In the genomic region with DNA sequence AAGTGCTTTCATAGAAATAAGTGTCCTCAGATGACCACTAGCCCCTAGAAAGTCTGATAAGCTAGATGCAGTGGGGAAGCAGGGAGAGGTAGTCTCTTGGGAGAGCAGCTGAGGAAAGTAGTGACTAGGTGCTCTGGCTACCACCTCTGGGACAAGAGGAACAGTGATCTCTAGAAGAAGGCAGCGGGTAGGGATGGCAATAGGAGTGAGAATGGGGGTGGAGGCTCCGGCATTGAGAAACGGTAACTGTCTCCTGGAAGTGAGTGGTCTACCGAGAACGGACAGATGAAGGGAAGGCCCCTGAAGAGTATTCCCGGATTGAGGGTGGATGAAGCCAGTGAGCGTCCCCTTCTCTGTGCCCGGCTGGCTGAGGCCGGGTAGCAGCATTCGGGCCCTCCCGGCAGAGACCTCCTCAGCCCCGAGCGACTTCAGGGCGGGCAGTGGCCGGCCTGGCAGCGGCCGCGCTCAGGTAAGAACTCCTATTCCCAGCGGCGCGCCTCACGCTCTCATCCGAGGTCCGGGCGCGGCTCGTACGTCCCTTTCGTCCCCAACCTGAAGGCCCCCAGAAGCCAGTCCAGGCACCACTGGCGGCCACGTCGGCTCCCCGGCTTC, we compare ENCODE assay signal across 8 mouse cellular contexts. TPM values are rescaled to one million over a fixed set of nuclear protein-coding genes. Genes with fewer than 3 reads are reported as not detected.
A peak's percentile ranks its signal among the peaks of the same experiment; 100 is the strongest.
DNase-seq lines count a peak whose midpoint lies in the region; ATAC-seq lines count a peak whose summit lies in the region.

No protein-coding gene starts in this region.

- 0 out of 2 replicates have a peak overlapping the region, but pooled peaks have one; percentile 12 for H3K27ac ChIP-seq in embryonic facial prominence, embryonic 12.5 days
- H3K27ac ChIP-seq in hindbrain, embryonic 16.5 days (ENCODE audit: low read depth, low read length), result peak overlapping the region; percentile 69
- peak overlapping the region; percentile 52 for H3K27ac ChIP-seq in midbrain, embryonic 13.5 days

- peak; percentile 52 for DNase-seq in embryo, embryonic 10.5 days (ENCODE audit: low spot score)
- no peak for DNase-seq in embryo, embryonic 10 days (ENCODE audit: low spot score)
- DNase-seq in 3T3-L1 (ENCODE audit: low read depth, low spot score), result peak; percentile 40
- no peak for DNase-seq in ovary, postnatal 14 days (ENCODE audit: low spot score)
- no peak for DNase-seq in testis, postnatal 10 days (ENCODE audit: low spot score)

- H3K9me3 ChIP-seq in embryonic facial prominence, embryonic 12.5 days, result no peaks in the 10 kb centered on the region
- H3K9me3 ChIP-seq in hindbrain, embryonic 16.5 days (ENCODE audit: control insufficient read depth, low read length), result no peaks in the 10 kb centered on the region
- H3K9me3 ChIP-seq in midbrain, embryonic 13.5 days, result no peaks in the 10 kb centered on the region

- peaks cover 4% of the 10 kb centered on the region; the same call in 1 of the 2 replicates for H3K4me1 ChIP-seq in embryonic facial prominence, embryonic 12.5 days
- H3K4me1 ChIP-seq in hindbrain, embryonic 16.5 days (ENCODE audit: control insufficient read depth, insufficient read depth, low read depth, low read length), result peaks cover 13% of the 10 kb centered on the region
- peaks cover 16% of the 10 kb centered on the region for H3K4me1 ChIP-seq in midbrain, embryonic 13.5 days (replicated peaks)

- peak overlapping the region; percentile 71 for H3K4me3 ChIP-seq in embryonic facial prominence, embryonic 12.5 days
- peak overlapping the region; percentile 68 for H3K4me3 ChIP-seq in hindbrain, embryonic 16.5 days (ENCODE audit: low read length)
- peak overlapping the region; percentile 60 for H3K4me3 ChIP-seq in midbrain, embryonic 13.5 days (replicated peaks)

- H3K36me3 ChIP-seq in embryonic facial prominence, embryonic 12.5 days, result no peaks in the 10 kb centered on the region
- no peaks in the 10 kb centered on the region for H3K36me3 ChIP-seq in hindbrain, embryonic 16.5 days (ENCODE audit: control insufficient read depth, insufficient read depth, low read length)
- no peaks in the 10 kb centered on the region for H3K36me3 ChIP-seq in midbrain, embryonic 13.5 days

- H3K27me3 ChIP-seq in embryonic facial prominence, embryonic 12.5 days, result no peaks in the 10 kb centered on the region
- no peaks in the 10 kb centered on the region for H3K27me3 ChIP-seq in hindbrain, embryonic 16.5 days (replicated peaks; ENCODE audit: control insufficient read depth, insufficient read depth, low read length)
- no peaks in the 10 kb centered on the region for H3K27me3 ChIP-seq in midbrain, embryonic 13.5 days

- ATAC-seq in embryonic facial prominence, embryonic 12.5 days (ENCODE audit: insufficient number of reproducible peaks, insufficient read depth, low FRiP score, low TSS enrichment), result peak; percentile 29; the same call in 1 of the 2 replicates
- ATAC-seq in hindbrain, embryonic 16.5 days, result peak; percentile 62
- ATAC-seq in midbrain, embryonic 13.5 days, result no peak

- H3K9ac ChIP-seq in embryonic facial prominence, embryonic 12.5 days, result peak overlapping the region; percentile 77
- peak overlapping the region; percentile 80 for H3K9ac ChIP-seq in hindbrain, embryonic 16.5 days (ENCODE audit: low read depth, low read length)
- H3K9ac ChIP-seq in midbrain, embryonic 13.5 days (replicated peaks), result peak overlapping the region; percentile 75

- under 1% methylated on average over 33 of the region's 33 CpGs for WGBS in embryonic facial prominence, embryonic 12.5 days
- WGBS in hindbrain, embryonic 16.5 days, result 0% methylated on average over 31 of the region's 33 CpGs
- WGBS in midbrain, embryonic 13.5 days, result 0% methylated on average over 33 of the region's 33 CpGs

- peak overlapping the region; percentile 67 for H3K4me2 ChIP-seq in embryonic facial prominence, embryonic 12.5 days (replicated peaks)
- H3K4me2 ChIP-seq in hindbrain, embryonic 16.5 days (ENCODE audit: low read length), result peak overlapping the region; percentile 87
- H3K4me2 ChIP-seq in midbrain, embryonic 13.5 days (replicated peaks), result peak overlapping the region; percentile 82

RNA-seq across cellular contexts. Expression of a gene that starts 12.3 kb away (rescaled TPM):
- polyA plus RNA-seq in embryonic facial prominence, embryonic 12.5 days (2016; fragmentation: Nextera tagmentation; extraction: Ambion mirVana), result 23.0 and 24.1 TPM in 2 replicates
- 26.9 and 29.5 TPM in 2 replicates for polyA plus RNA-seq in hindbrain, embryonic 16.5 days (2015; fragmentation: Nextera tagmentation; extraction: Ambion mirVana)
- 13.6 and 14.9 TPM in 2 replicates for polyA plus RNA-seq in midbrain, embryonic 13.5 days (2015; fragmentation: Nextera tagmentation; extraction: Ambion mirVana)

RNA-seq across cellular contexts. Expression of a gene that starts 52.4 kb away (rescaled TPM):
- 15.9 and 16.3 TPM in 2 replicates for polyA plus RNA-seq in embryonic facial prominence, embryonic 12.5 days (2016; fragmentation: Nextera tagmentation; extraction: Ambion mirVana)
- 6.5 and 9.8 TPM in 2 replicates for polyA plus RNA-seq in hindbrain, embryonic 16.5 days (2015; fragmentation: Nextera tagmentation; extraction: Ambion mirVana)
- 6.7 and 7.2 TPM in 2 replicates for polyA plus RNA-seq in midbrain, embryonic 13.5 days (2015; fragmentation: Nextera tagmentation; extraction: Ambion mirVana)

Comparison
In these comparisons a context has a peak if more than half of its experiments do, and no peak if none do; other contexts are left out.
1. DNase-seq: peak in embryo, embryonic 10.5 days (single experiment) and 3T3-L1 (single experiment); none in embryo, embryonic 10 days (single experiment), ovary, postnatal 14 days (single experiment) and testis, postnatal 10 days (single experiment).
2. H3K27ac ChIP-seq: peak in every context shown above with its lines; median percentile 69 in hindbrain, embryonic 16.5 days; 52 in midbrain, embryonic 13.5 days; 12 in embryonic facial prominence, embryonic 12.5 days.
3. Peak in every context shown above with its lines, with median percentiles within 50 percentile points of each other: H3K4me2 ChIP-seq, H3K4me3 ChIP-seq and H3K9ac ChIP-seq.